Mouse (Mus musculus) left cerebral cortex, postnatal 10 days (tissue): ENCODE data around the gene Slc4a2. TPM values are rescaled to one million over a fixed set of nuclear protein-coding genes. Genes with fewer than 3 reads are reported as not detected.

ENCODE experiments used
- DNase-seq, 2 experiments: peaks; one replicate each; pipeline ENCODE4 v3.0.0; 2021 to 2022; ENCODE audit warnings: low spot score in 2 of 2, mixed read lengths in 1 of 2; ENCODE audit errors: extremely low spot score in 1 of 2
- intact Hi-C: fragments of 180-260 bp; cut with DNase I; formaldehyde crosslinking; loops from one replicate; pipeline ENCODE4 v1.15.1; 2025
- total RNA-seq, 2 experiments: library from RNA; stranded (reverse); gene quantifications; 2 replicates each; pipeline ENCODE4 v1.2.3; 2021

Gene Slc4a2
- total RNA-seq: 10 to 100 TPM; 24.6 to 27.6 TPM

- DNase-seq: peak; percentile 99
- intact Hi-C loops: loop anchor here (2.0 to 5.0 kb wide), 2 partner anchors 21 to 54 kb away; partner anchors contain the start of gene Fastk
Observed at GRCm38 (mm10) chr5:24423129-24424003, at the start of gene Slc4a2, which contains the start of gene Cdk5. Slc4a2 (plus strand) TSS chr5:24423837. Cdk5 (minus strand) TSS chr5:24423530.

GRCm38 (mm10) chr5:24374216-24374615 is 49.4 kb upstream of the Slc4a2 start:
- no peak for DNase-seq
- intact Hi-C loops: no loop called here

- no peak for DNase-seq
- intact Hi-C loops: no loop called here
Observed at GRCm38 (mm10) chr5:24374666-24375328, 48.8 kb upstream of the Slc4a2 start.

GRCm38 (mm10) chr5:24378700-24379099 is 44.9 kb upstream of the Slc4a2 start:
- intact Hi-C loops: no loop called here

GRCm38 (mm10) chr5:24379501-24379900 is 44.1 kb upstream of the Slc4a2 start:
- DNase-seq: no peak
- intact Hi-C loops: no loop called here

More at GRCm38 (mm10) chr5:24378700-24379099, 44.9 kb upstream of the Slc4a2 start:
- DNase-seq: no peak

GRCm38 (mm10) chr5:24380499-24380898 is 43.1 kb upstream of the Slc4a2 start:
- no peak for DNase-seq
- intact Hi-C loops: no loop called here

- intact Hi-C loops: no loop called here
- DNase-seq: no peak
Observed at GRCm38 (mm10) chr5:24381486-24381885, 42.2 kb upstream of the Slc4a2 start.

DNA sequence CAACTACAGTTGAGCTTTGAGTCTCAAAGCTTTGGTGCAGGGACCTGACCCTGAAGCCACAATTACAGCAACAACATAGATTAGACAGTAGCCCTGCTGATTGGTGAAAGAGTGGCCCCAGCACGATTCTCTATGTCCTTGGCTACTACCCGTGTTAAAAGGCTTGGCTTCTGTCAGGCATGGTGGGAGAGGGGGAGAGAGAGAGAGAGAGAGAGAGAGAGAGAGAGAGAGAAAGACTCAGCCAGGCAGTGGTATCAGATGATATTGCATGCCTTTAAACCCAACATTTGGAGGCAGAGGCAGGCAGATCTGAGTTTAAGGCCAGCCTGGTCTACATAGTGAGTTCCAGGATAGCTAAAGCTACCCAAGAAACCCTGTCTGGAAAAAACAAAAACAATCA is 41.6 kb upstream of the Slc4a2 start:
- DNase-seq: no peak
- intact Hi-C loops: no loop called here

DNA sequence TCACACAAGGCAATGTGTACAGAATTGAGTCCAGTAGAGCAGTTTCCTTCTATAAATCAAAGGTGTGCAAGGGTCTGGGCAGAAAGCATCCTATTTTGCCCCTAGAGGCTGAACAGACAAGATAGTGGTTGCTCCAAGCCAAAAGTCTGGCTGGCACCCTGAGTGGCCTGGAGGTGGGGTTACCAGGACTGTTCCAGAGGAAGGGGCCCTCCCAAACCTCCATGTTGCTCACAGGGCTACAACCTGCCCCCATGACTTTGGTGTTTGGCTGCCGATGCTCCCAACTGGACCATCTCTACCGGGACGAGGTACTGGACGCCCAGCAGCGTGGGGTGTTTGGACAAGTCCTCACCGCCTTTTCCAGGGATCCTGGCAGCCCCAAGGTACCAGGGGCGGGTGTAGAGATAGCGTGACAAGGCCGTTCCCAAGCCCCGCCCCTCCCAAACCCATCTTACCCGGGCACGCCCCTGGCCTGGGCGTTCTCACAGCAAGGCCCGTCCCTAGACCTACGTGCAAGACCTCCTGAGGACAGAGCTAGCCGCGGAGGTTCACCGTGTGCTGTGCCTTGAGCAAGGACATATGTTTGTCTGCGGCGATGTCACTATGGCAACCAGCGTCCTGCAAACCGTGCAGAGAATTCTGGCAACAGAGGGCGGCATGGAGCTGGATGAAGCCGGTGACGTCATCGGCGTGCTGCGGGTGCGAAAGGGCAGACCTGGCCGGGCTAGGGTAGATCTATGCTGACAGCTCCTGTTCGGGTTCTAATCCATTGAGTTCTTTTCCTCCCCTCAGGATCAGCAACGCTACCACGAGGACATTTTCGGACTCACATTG is 40.4 kb upstream of the Slc4a2 start:
- intact Hi-C loops: no loop called here
- DNase-seq: peak; percentile 90 to 94

DNA sequence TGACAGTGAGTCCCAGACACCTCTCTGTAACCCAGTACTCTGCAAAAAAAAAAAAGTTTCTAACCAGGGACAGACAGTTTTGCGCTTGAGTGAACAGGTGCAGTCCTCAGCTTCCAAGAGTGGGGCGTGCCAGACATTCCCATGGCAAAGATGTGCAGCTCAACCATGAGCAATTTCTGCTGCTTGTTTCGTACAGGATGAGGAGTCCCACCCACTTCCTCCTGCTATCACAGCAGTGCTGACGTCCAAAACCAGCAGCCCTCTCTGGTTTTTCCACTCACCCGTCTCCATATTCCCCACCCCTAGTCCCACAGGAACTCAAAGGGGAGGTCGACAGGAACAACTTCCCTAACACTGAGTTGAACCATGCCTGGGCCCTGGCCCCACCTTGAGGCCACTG is 39.2 kb upstream of the Slc4a2 start:
- intact Hi-C loops: no loop called here
- no peak for DNase-seq

- DNase-seq: no peak
- intact Hi-C loops: no loop called here
Observed at GRCm38 (mm10) chr5:24385374-24385773, 38.3 kb upstream of the Slc4a2 start.

- intact Hi-C loops: no loop called here
- no peak for DNase-seq
Observed at GRCm38 (mm10) chr5:24385887-24386550, 37.6 kb upstream of the Slc4a2 start.

DNA sequence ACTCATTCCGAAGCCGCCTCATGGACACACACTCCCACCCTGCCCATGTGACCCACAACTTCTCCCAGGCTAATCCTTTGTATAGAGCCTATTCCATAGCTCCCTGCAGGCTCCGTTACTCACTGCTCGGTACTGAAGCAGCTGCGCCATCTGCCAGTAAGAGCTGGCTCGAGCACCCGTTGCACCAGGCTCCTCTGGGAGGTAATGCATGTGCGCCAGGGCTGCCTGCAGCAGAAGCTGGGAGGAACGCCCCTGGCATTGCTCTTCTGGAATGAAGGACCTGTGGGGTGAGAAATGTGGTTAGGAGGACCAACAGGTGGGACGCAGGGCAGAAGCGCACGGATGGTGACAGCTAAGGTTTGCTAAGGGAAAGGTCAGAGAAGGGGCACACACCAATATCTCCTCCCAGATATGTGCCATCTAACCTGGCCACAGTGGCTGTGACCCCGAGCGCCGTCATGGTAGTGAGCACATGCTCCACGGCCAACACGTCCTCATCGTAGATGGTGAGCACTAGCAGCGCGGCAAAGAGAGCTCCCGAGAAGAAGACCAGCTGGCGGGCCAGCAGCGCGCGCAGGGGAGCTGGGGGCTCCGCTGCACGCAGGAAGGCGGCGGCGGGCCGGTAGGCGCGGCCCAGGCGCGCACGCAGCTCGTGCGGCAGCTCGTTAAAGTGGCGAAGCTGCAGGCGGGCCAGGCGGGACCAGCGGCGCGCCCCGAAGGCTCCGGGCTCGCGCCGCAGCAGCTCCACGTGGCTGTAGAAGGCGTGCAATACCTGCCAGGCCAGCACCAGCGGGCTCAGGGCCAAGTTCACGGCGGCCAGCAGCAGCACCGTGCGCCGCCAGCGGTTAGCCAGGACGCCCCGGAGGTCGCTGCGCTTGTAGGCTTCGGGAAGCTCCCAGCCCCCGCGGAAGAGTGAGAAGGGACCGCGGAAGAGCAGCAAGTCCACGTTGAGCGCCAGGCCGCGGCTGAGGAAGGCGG is 36.1 kb upstream of the Slc4a2 start:
- peak; percentile 59 to 71 for DNase-seq
- intact Hi-C loops: no loop called here

DNA sequence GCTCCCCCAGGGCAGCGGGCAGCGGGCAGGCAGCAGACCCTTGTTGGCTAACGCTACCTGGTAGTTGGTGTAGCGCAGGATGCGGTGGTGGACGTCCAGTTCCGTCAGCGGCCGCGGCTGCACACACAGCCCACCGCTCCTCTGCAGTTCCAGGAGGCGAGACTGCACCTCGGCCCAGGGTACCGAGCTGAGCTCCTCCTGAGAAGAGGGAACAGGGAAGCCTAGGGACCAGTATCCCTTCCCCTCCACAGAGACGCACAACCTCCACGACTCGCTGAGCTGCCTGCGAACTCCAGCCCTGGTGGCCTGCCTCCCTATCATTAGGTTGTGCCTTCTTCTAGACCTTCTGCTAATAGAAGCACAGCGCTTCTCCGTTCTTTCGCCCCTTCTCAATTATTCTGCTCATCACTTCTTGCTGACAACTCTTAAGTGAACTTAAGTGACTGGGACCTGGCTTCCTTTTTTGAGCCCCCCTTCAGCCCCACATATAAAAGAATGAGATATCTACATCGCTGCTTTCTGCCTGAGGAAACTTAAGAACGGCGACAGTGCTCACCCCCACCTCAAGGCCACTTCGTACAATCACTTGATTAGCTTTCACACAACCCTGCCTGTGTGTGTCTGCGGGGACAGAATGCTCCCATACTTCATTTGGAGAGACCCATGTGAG is 35.3 kb upstream of the Slc4a2 start:
- intact Hi-C loops: no loop called here
- DNase-seq: no peak

DNA sequence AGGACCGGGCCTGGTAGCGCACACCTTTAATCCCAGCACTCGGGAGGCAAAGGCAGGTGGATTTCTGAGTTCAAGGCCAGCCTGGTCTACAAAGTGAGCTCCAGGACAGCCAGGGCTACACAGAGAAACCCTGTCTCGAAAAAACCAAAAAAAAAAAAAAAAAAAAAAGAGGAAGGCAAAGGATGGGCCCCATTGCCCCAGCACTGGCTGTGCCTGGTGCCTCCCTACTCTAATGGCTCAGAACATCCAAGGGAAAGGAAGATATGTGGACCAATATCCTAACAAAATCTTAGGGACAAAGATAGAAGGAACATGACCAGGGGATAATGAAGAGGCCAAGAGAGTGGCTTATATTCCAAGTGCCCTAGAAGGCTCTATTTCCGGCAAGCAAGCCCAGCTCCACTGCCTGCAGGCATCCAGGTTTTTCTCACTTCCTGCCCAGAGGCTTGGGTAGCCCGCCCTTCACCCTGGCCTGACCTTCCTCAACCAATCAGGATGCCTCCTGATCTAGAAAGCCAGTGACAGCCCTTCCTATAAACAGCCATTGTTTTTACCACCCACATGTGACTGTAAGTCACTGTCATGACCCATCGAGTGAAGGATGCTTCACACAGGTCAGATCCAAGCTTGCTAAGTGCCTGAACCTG is 34.5 kb upstream of the Slc4a2 start:
- intact Hi-C loops: no loop called here
- DNase-seq: peak in 1 of 2 experiments; percentile 61

- intact Hi-C loops: no loop called here
- DNase-seq: no peak
Observed at GRCm38 (mm10) chr5:24389658-24390020, 34.0 kb upstream of the Slc4a2 start.

- DNase-seq: no peak
- intact Hi-C loops: no loop called here
Observed at GRCm38 (mm10) chr5:24391864-24392263, 31.8 kb upstream of the Slc4a2 start, which contains the start of gene Atg9b. Atg9b (minus strand) TSS chr5:24392143.
